Mouse (Mus musculus) c-Kit-positive CD71-positive TER-119-negative erythroid progenitor cells, embryonic 14.5 days (primary cell): ENCODE measurements around the gene Urb1.
"Not testable (repeated sequence)": the region's sequence is repeated elsewhere in the genome, so short reads cannot be mapped to it uniquely, and the experiment has no call there.

Experiments
- DNase-seq: peaks from one replicate; pipeline ENCODE4 v3.0.0-alpha.2; 2013; ENCODE audit warnings: low read depth

Gene Urb1

GRCm38 (mm10) chr16:90809975-90810715, at the start of gene Urb1:
Gene Urb1, minus strand, starts transcription at chr16:90810413.
- peak; percentile 92 for DNase-seq

GRCm38 (mm10) chr16:90858206-90858605, 48.0 kb upstream of the Urb1 start:
- DNase-seq, result no peak

GRCm38 (mm10) chr16:90856552-90857200, 46.5 kb upstream of the Urb1 start:
- DNase-seq, result no peak

- DNase-seq, result no peak
Observed at GRCm38 (mm10) chr16:90851621-90852334, 41.6 kb upstream of the Urb1 start.

DNA sequence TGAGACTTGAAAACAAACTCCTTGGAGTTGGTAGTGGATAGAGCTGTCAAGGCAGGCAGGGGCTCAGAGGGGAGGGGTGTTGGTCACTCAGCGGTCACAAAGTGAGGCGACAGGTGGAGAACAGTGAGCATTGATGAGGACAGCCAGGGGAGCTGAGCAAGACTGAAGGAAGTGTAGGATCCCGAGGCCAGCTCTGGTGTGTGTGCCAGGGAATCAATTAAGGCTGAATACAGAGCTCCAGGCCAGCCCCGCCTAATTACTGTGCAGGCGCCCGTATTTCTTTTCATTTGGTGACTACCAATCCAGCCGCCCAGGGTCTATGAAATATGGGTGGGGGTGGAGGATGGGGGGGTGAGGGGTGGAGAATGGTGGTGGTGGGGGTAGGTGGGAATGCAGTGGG, 40.7 kb upstream of the Urb1 start:
- DNase-seq, result no peak

DNA sequence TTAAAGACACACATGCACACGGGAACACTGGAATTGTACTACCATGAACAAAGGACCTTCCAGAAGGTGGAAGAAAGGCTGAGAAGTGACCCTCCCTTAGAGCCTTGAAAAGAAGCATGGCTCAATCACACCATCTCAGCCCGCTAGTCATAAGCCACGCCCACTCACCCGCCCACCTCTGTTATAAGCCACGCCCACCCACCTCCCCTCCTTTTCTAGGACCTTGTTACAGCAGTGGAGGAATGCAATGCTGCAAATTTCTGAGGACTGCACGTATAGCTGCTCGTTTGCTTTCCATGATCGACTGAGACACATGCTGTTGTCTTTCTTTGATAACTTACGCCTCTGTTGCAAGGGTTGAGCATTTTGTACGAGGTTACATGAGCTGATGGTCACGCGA, 39.0 kb upstream of the Urb1 start:
- DNase-seq, result no peak

DNA sequence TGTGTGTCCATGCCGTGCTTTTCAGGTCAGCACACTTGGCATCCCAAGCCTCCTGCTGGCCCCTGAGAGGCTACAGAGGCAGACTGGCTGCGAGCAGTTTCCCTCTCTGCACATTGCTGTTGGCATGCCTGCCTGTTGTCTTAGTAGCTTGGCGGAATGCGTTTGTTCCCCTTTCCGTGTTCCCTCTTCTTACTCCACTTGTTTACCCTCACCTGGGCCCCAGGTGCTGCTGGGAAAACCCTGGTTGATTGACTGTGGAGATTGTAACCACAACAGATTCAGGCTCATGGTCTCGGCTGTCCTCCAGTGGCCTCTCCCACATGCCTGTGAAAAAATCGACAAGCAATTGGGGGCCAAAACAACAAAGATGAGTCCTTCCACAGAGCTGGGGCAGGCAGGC, 38.5 kb upstream of the Urb1 start:
- no peak for DNase-seq

GRCm38 (mm10) chr16:90845591-90845990, 35.4 kb upstream of the Urb1 start:
- no peak for DNase-seq

- no peak for DNase-seq
Observed at GRCm38 (mm10) chr16:90845038-90845437, 34.8 kb upstream of the Urb1 start.

GRCm38 (mm10) chr16:90842164-90842563, 32.0 kb upstream of the Urb1 start:
- DNase-seq, result no peak

GRCm38 (mm10) chr16:90837431-90837830, 27.2 kb upstream of the Urb1 start:
- no peak for DNase-seq

GRCm38 (mm10) chr16:90833041-90833791, 23.0 kb upstream of the Urb1 start:
- no peak for DNase-seq

GRCm38 (mm10) chr16:90832495-90832894, 22.3 kb upstream of the Urb1 start:
- DNase-seq, result no peak

- DNase-seq, result no peak
Observed at GRCm38 (mm10) chr16:90831676-90832075, 21.5 kb upstream of the Urb1 start.

- no peak for DNase-seq
Observed at GRCm38 (mm10) chr16:90830686-90831439, 20.6 kb upstream of the Urb1 start.

DNA sequence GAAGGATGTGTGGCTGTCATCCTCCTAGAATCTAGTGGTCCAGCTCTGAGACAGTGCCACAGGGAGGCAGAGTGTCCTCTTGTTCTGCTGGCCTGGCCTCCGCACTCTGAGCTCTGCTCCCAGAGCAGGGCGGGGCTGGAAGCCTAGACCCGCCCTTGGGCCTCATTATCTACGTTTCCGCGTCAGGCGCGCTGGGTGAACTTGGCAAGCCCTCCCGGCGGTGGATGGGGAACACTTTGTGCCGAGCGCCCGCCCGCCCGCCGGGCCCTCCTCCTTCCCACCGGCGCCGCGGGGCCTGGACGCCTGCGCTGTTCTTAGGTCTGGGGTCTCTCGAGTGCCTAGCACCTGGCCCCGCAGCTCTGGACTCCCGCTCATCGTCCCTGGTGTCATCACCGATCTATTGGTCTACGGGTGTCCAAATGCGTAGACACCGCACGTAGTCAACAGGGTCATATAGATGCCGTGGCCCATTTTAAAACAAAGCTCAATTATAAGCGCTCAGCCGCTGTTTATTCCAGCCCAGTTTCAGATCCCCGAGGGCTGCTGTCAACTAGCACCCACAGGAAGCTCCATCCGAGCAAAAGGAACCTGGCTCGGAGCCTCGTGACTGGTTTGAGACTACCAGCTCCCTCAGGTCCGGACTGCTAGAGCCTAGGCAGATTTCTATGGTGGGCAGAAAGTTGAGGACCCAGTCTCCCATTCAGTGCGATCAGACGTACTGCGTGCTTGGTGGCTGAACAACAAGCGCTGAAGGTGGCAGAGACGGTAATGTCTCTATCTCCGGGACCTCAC, 19.9 kb upstream of the Urb1 start:
- peak; percentile 79 for DNase-seq

GRCm38 (mm10) chr16:90829136-90829535, 18.9 kb upstream of the Urb1 start:
- DNase-seq, result no peak

- no peak for DNase-seq
Observed at GRCm38 (mm10) chr16:90827498-90827897, 17.3 kb upstream of the Urb1 start.

- DNase-seq, result no peak
Observed at GRCm38 (mm10) chr16:90826457-90826856, 16.2 kb upstream of the Urb1 start, which contains the start of gene Eva1c. Gene Eva1c, plus strand, starts transcription at chr16:90826719.

- DNase-seq, result no peak
Observed at GRCm38 (mm10) chr16:90826041-90826440, 15.8 kb upstream of the Urb1 start.

- not testable (repeated sequence) for DNase-seq
Observed at GRCm38 (mm10) chr16:90823986-90824385, 13.8 kb upstream of the Urb1 start.
